Mouse (Mus musculus): ENCODE results near the gene Minar1.

Minar1 gene

GRCm38 (mm10) chr9:89623006-89623760 lies at the start of gene Minar1:
Gene Minar1 (minus strand): TSS chr9:89623125.
- no peak for DNase-seq (ENCODE audit: low read depth)

GRCm38 (mm10) chr9:89669878-89670277 lies 47.0 kb upstream of the Minar1 start:
- DNase-seq (ENCODE audit: low read depth): no peak

GRCm38 (mm10) chr9:89667306-89667942 lies 44.5 kb upstream of the Minar1 start:
- no peak for DNase-seq (ENCODE audit: low read depth)

GRCm38 (mm10) chr9:89650913-89651312 lies 28.0 kb upstream of the Minar1 start:
- DNase-seq (ENCODE audit: low read depth): no peak

- no peak for DNase-seq (ENCODE audit: low read depth)
These were observed 14.5 kb upstream of the Minar1 start for GRCm38 (mm10) chr9:89637453-89637852.

- DNase-seq (ENCODE audit: low read depth): no peak
These were observed 474 bp downstream of the Minar1 start for GRCm38 (mm10) chr9:89622296-89623005.

GRCm38 (mm10) chr9:89621750-89622149 lies 1.2 kb downstream of the Minar1 start:
- DNase-seq (ENCODE audit: low read depth): no peak

GRCm38 (mm10) chr9:89620347-89620746 lies 2.6 kb downstream of the Minar1 start:
- no peak for DNase-seq (ENCODE audit: low read depth)

GRCm38 (mm10) chr9:89616946-89617345 lies 6.0 kb downstream of the Minar1 start:
- no peak for DNase-seq (ENCODE audit: low read depth)

GRCm38 (mm10) chr9:89610592-89610991 lies 12.3 kb downstream of the Minar1 start:
- DNase-seq (ENCODE audit: low read depth): no peak

- no peak for DNase-seq (ENCODE audit: low read depth)
These were observed 15.6 kb downstream of the Minar1 start for GRCm38 (mm10) chr9:89607321-89607720.

GRCm38 (mm10) chr9:89606256-89606655 lies 16.7 kb downstream of the Minar1 start:
- DNase-seq (ENCODE audit: low read depth): no peak

GRCm38 (mm10) chr9:89601891-89602290 lies 21.0 kb downstream of the Minar1 start:
- no peak for DNase-seq (ENCODE audit: low read depth)

GRCm38 (mm10) chr9:89600677-89601076 lies 22.2 kb downstream of the Minar1 start:
- DNase-seq (ENCODE audit: low read depth): no peak

- no peak for DNase-seq (ENCODE audit: low read depth)
These were observed 25.9 kb downstream of the Minar1 start for GRCm38 (mm10) chr9:89597071-89597470.

- DNase-seq (ENCODE audit: low read depth): no peak
These were observed 26.5 kb downstream of the Minar1 start for GRCm38 (mm10) chr9:89596392-89596791.

GRCm38 (mm10) chr9:89592391-89592790 lies 30.5 kb downstream of the Minar1 start:
- DNase-seq (ENCODE audit: low read depth): no peak

- DNase-seq (ENCODE audit: low read depth): no peak
These were observed 44.5 kb downstream of the Minar1 start for GRCm38 (mm10) chr9:89578422-89578821.

GRCm38 (mm10) chr9:89552663-89553062 lies 70.3 kb downstream of the Minar1 start:
- DNase-seq (ENCODE audit: low read depth): no peak

All from c-Kit-positive CD71-positive TER-119-negative erythroid progenitor cells, embryonic 14.5 days (primary cell).